Mouse (Mus musculus): ENCODE measurements around the gene Mgat4c. TPM values are rescaled to one million over a fixed set of nuclear protein-coding genes. Genes with fewer than 3 reads are reported as not detected.
"Not testable (repeated sequence)": the region's sequence is repeated elsewhere in the genome, so short reads cannot be mapped to it uniquely, and the experiment has no call there.

Mgat4c gene
- total and polyA plus RNA-seq, 2 experiments from 2014 or later = 50.3 to 81.8 TPM

- no peak for TF ChIP-seq CTCF (IDR thresholded peaks at IDR 0.05)
- H3K27me3 ChIP-seq (ENCODE audit: insufficient read depth, low read length) = no peaks in the 10 kb centered on the region
- DNase-seq (ENCODE audit: low spot score) = no peak
These were observed 690.8 kb downstream of the Mgat4c start for GRCm38 (mm10) chr10:102372111-102372510.

DNA sequence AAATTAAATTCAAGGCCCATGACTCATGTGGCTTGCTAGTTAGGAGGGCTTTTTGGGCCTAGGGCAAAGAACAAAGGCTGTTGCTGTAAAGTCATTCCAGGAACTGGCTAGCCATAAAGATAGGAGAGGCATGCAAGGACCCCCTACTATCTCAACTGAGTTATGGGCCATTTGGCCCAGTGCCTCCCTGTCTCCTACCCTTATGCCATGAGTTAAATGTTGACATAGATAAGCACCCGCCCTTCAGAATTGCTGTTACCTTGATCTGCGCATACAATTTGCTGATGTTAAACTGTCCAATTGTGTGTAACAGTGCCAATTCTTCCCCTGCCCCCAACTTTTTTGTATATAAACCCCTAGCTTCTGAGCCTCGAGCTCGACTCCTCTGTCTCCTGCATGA, 692.8 kb downstream of the Mgat4c start:
- TF ChIP-seq CTCF (IDR thresholded peaks at IDR 0.05) = no peak
- H3K4me1 ChIP-seq (ENCODE audit: insufficient read depth, low read length) = no peaks in the 10 kb centered on the region
- DNase-seq (ENCODE audit: low spot score) = no peak
- WGBS = 97% methylated on average over 4 of the region's 4 CpGs
- no peak for ATAC-seq (ENCODE audit: low FRiP score)
- H3K36me3 ChIP-seq (ENCODE audit: insufficient read depth, low read length) = no peaks in the 10 kb centered on the region
- no peaks in the 10 kb centered on the region for H3K9me3 ChIP-seq (ENCODE audit: low read length)
- H3K4me3 ChIP-seq (ENCODE audit: low read depth, low read length) = no peak overlapping the region
- no peak overlapping the region for H3K27ac ChIP-seq (ENCODE audit: low read depth, low read length)
- H3K4me2 ChIP-seq (ENCODE audit: low read depth, low read length, poor library complexity, severe bottlenecking) = no peak overlapping the region
- no peak overlapping the region for H3K9ac ChIP-seq (replicated peaks; ENCODE audit: low read length, poor library complexity, severe bottlenecking)
- no peaks in the 10 kb centered on the region for H3K27me3 ChIP-seq (ENCODE audit: insufficient read depth, low read length)

More at GRCm38 (mm10) chr10:102372111-102372510, 690.8 kb downstream of the Mgat4c start:
- H3K27ac ChIP-seq (ENCODE audit: low read depth, low read length) = no peak overlapping the region
- H3K4me2 ChIP-seq (ENCODE audit: low read depth, low read length, poor library complexity, severe bottlenecking) = no peak overlapping the region
- no peaks in the 10 kb centered on the region for H3K36me3 ChIP-seq (ENCODE audit: insufficient read depth, low read length)
- H3K9me3 ChIP-seq (ENCODE audit: low read length) = no peaks in the 10 kb centered on the region
- no peak for ATAC-seq (ENCODE audit: low FRiP score)
- H3K4me1 ChIP-seq (ENCODE audit: insufficient read depth, low read length) = no peaks in the 10 kb centered on the region
- H3K4me3 ChIP-seq (ENCODE audit: low read depth, low read length) = no peak overlapping the region
- H3K9ac ChIP-seq (replicated peaks; ENCODE audit: low read length, poor library complexity, severe bottlenecking) = no peak overlapping the region

DNA sequence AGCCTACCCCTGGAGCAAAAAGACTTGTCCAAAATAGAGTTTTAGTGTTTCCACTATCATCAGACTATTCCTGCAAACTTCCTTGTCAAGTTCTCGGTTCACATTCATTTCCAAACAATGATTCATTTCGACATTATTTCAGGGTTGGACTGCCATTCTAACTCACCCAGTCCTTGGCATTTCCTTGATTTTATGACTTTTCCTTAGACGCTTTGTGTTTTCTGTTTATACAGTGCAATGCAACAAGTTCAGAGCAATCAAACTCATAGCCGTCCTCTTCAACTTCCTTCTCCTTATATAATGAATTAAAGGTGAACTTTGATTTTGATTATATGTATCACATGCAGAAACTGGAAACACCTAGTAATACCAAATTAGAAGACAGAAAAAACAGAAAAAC, 696.1 kb downstream of the Mgat4c start:
- no peaks in the 10 kb centered on the region for H3K27me3 ChIP-seq (ENCODE audit: insufficient read depth, low read length)
- no peak for TF ChIP-seq CTCF (IDR thresholded peaks at IDR 0.05)
- H3K4me1 ChIP-seq (ENCODE audit: insufficient read depth, low read length) = no peaks in the 10 kb centered on the region
- ATAC-seq (ENCODE audit: low FRiP score) (no peak), DNase-seq (ENCODE audit: low spot score) (no peak)
- no peak overlapping the region for H3K9ac ChIP-seq (replicated peaks; ENCODE audit: low read length, poor library complexity, severe bottlenecking)
- no peaks in the 10 kb centered on the region for H3K36me3 ChIP-seq (ENCODE audit: insufficient read depth, low read length)
- no peak overlapping the region for H3K27ac ChIP-seq (ENCODE audit: low read depth, low read length)
- no peak overlapping the region for H3K4me2 ChIP-seq (ENCODE audit: low read depth, low read length, poor library complexity, severe bottlenecking)
- no peak overlapping the region for H3K4me3 ChIP-seq (ENCODE audit: low read depth, low read length)
- 90% methylated on average over 4 of the region's 4 CpGs for WGBS
- H3K9me3 ChIP-seq (ENCODE audit: low read length) = no peaks in the 10 kb centered on the region

DNA sequence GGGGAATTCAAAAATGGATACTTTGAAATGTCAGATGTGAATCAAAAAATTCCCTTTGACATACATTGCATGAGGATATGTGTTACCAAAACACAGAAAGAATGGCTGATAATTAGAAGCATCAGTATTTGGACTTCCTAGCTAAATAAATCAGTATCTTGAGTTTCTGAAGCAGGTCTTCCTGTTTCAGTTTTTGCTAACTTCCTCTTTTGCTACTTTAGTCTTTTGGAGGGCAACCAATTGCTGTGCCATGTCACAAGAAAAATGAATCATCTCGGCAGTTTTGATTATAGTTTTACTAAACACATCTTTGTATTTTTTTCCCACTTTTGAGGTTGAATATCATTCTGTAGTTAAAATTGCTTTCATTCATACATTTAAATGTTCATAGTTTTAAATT, 707.9 kb downstream of the Mgat4c start:
- no peak for ATAC-seq (ENCODE audit: low FRiP score)
- H3K9me3 ChIP-seq (ENCODE audit: low read length) = no peaks in the 10 kb centered on the region
- no peaks in the 10 kb centered on the region for H3K27me3 ChIP-seq (ENCODE audit: insufficient read depth, low read length)
- H3K4me3 ChIP-seq (ENCODE audit: low read depth, low read length) = no peak overlapping the region
- no peak overlapping the region for H3K4me2 ChIP-seq (ENCODE audit: low read depth, low read length, poor library complexity, severe bottlenecking)
- DNase-seq (ENCODE audit: low spot score) = no peak
- H3K36me3 ChIP-seq (ENCODE audit: insufficient read depth, low read length) = no peaks in the 10 kb centered on the region
- WGBS = 93% methylated on average over 1 of the region's 1 CpGs
- no peak overlapping the region for H3K27ac ChIP-seq (ENCODE audit: low read depth, low read length)
- no peaks in the 10 kb centered on the region for H3K4me1 ChIP-seq (ENCODE audit: insufficient read depth, low read length)
- TF ChIP-seq CTCF (IDR thresholded peaks at IDR 0.05) = no peak
- no peak overlapping the region for H3K9ac ChIP-seq (replicated peaks; ENCODE audit: low read length, poor library complexity, severe bottlenecking)

- DNase-seq (ENCODE audit: low spot score) = peak; percentile 67
- 82% methylated on average over 2 of the region's 2 CpGs for WGBS
- peak; percentile 84 for TF ChIP-seq CTCF (IDR thresholded peaks at IDR 0.05)
- H3K36me3 ChIP-seq (ENCODE audit: insufficient read depth, low read length) = no peaks in the 10 kb centered on the region
- no peak overlapping the region for H3K27ac ChIP-seq (ENCODE audit: low read depth, low read length)
- no peak overlapping the region for H3K9ac ChIP-seq (replicated peaks; ENCODE audit: low read length, poor library complexity, severe bottlenecking)
- ATAC-seq (ENCODE audit: low FRiP score) = no peak
- H3K9me3 ChIP-seq (ENCODE audit: low read length) = no peaks in the 10 kb centered on the region
- no peak overlapping the region for H3K4me3 ChIP-seq (ENCODE audit: low read depth, low read length)
- no peaks in the 10 kb centered on the region for H3K27me3 ChIP-seq (ENCODE audit: insufficient read depth, low read length)
- no peak overlapping the region for H3K4me2 ChIP-seq (ENCODE audit: low read depth, low read length, poor library complexity, severe bottlenecking)
- H3K4me1 ChIP-seq (ENCODE audit: insufficient read depth, low read length) = no peaks in the 10 kb centered on the region
These were observed 736.5 kb downstream of the Mgat4c start for GRCm38 (mm10) chr10:102417654-102418272.

DNA sequence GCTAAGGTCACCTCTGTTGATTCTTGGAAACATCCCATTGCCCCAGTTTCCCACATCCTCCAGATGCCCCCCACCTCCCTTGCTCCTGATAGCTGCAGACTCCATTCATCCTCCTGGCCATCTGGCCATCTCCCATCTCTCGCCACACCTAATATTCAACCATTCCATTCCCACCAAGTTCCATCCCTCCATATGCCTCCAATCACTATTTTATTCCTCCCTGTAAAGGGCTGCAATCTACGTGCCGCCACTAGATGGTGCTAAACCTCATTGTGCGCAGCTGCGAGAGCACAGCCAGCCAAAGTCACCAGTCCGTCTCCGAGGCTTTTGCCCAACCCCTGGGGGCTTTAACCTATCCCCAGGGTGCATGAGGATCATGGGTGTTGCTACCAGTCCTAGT, 753.8 kb downstream of the Mgat4c start:
- not testable (repeated sequence) for H3K4me3 ChIP-seq (ENCODE audit: low read depth, low read length); H3K9me3 ChIP-seq (ENCODE audit: low read length); H3K9ac ChIP-seq (replicated peaks; ENCODE audit: low read length, poor library complexity, severe bottlenecking); H3K27ac ChIP-seq (ENCODE audit: low read depth, low read length); H3K27me3 ChIP-seq (ENCODE audit: insufficient read depth, low read length); H3K4me1 ChIP-seq (ENCODE audit: insufficient read depth, low read length); H3K36me3 ChIP-seq (ENCODE audit: insufficient read depth, low read length); ATAC-seq (ENCODE audit: low FRiP score); H3K4me2 ChIP-seq (ENCODE audit: low read depth, low read length, poor library complexity, severe bottlenecking)
- peak; percentile 61 for TF ChIP-seq CTCF (IDR thresholded peaks at IDR 0.05)
- 3% methylated on average over 5 of the region's 7 CpGs for WGBS
- peak; percentile 3 for DNase-seq (ENCODE audit: low spot score)

GRCm38 (mm10) chr10:102435467-102435866, 754.2 kb downstream of the Mgat4c start:
- not testable (repeated sequence) for H3K4me1 ChIP-seq (ENCODE audit: insufficient read depth, low read length); DNase-seq (ENCODE audit: low spot score); H3K36me3 ChIP-seq (ENCODE audit: insufficient read depth, low read length); H3K4me2 ChIP-seq (ENCODE audit: low read depth, low read length, poor library complexity, severe bottlenecking); ATAC-seq (ENCODE audit: low FRiP score); H3K4me3 ChIP-seq (ENCODE audit: low read depth, low read length); H3K9ac ChIP-seq (replicated peaks; ENCODE audit: low read length, poor library complexity, severe bottlenecking); H3K27me3 ChIP-seq (ENCODE audit: insufficient read depth, low read length); H3K27ac ChIP-seq (ENCODE audit: low read depth, low read length); H3K9me3 ChIP-seq (ENCODE audit: low read length)
- 40% methylated on average over 6 of the region's 6 CpGs for WGBS
